Mouse (Mus musculus): ENCODE data around the gene Acot6. TPM values are rescaled to one million over a fixed set of nuclear protein-coding genes. Genes with fewer than 3 reads are reported as not detected.

The Acot6 gene
- total RNA-seq, 2 experiments from 2014 or later: 3.6 to 3.7 TPM

- intact Hi-C loops (cut with DNase I): no loop called here
- no peak for DNase-seq (ENCODE audit: low spot score in 2 of 2)
Observed at GRCm38 (mm10) chr12:84099605-84100004, 849 bp upstream of the Acot6 start.

- intact Hi-C loops (cut with DNase I): no loop called here
- no peak for DNase-seq (ENCODE audit: low spot score in 2 of 2)
Observed at GRCm38 (mm10) chr12:84100071-84100470, 383 bp upstream of the Acot6 start.

GRCm38 (mm10) chr12:84101493-84101845 lies 1.0 kb downstream of the Acot6 start:
- DNase-seq (ENCODE audit: low spot score in 2 of 2): no peak
- intact Hi-C loops (cut with DNase I): no loop called here

GRCm38 (mm10) chr12:84107012-84107411 lies 6.6 kb downstream of the Acot6 start:
- DNase-seq (ENCODE audit: low spot score in 2 of 2): no peak
- intact Hi-C loops (cut with DNase I): no loop called here

DNA sequence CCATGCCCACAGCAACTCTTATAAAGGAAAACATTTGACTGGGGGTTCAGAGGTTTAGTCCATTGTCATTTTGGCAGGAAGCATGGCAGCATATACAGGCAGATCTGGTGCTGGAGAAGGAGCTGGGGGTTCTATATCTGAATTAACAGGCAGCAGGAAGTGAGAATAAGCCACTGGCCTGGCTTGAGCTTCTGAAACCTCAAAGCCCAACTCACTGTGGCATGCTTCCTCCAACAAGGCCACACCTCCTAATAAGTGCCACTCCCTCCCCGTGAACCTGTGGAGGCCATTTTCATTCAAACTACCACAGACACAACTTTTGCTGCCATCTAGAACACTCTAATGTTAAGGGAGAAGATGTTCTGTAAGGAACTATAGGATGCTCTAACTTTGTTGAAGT lies 7.2 kb downstream of the Acot6 start:
- intact Hi-C loops (cut with DNase I): no loop called here
- DNase-seq (ENCODE audit: low spot score in 2 of 2): no peak

GRCm38 (mm10) chr12:84109924-84110323 lies 9.5 kb downstream of the Acot6 start:
- DNase-seq (ENCODE audit: low spot score in 2 of 2): no peak
- intact Hi-C loops (cut with DNase I): no loop called here

- intact Hi-C loops (cut with DNase I): no loop called here
- no peak for DNase-seq (ENCODE audit: low spot score in 2 of 2)
Observed at GRCm38 (mm10) chr12:84110814-84111213, 10.4 kb downstream of the Acot6 start.

- intact Hi-C loops (cut with DNase I): no loop called here
- no peak for DNase-seq (ENCODE audit: low spot score in 2 of 2)
Observed at GRCm38 (mm10) chr12:84113676-84114075, 13.2 kb downstream of the Acot6 start.

DNA sequence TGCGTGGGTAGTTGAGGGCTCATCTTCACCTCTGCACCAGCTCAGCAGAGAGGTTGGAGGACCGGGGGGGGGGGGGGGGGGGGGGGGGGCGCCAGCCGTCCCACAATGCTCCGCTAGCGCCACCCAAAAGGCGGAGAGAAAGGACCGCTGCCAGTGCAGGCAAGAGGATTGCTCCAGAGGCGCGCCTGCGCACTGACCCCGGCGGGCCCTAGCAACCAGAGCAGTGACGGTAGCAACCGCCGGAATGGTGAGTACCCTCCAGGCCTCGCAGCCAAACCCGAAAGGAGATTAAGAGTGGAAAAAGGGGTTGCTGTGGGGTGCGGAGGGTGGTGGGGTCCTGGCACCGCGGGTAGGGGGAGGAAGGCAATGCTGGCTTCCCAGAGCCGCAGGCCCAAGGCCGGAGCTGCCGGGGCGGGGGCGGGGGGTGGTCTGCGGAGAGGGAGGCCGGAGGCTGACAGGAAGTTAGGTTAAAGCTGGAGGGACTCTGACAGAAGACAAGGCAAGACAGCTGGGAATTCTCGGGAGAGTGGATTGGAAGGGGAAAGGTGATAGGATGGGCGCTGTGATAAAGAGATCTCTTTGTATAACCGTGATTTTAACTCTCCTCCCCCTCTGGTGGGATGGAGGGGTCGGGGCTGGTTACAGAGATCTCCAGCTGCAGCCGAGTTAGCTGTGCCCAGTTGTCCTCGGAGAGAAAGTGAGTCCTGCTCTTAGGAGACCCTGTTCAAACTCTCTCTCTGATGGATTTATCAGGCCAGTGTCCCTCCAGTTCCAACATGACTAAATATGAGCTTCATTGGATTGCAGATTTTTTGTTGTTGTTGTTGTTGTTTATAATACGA lies 13.9 kb downstream of the Acot6 start, which contains the start of gene Dnal1:
Dnal1 (plus strand) TSS at position 214 of the 842 bp plus-strand sequence.
- intact Hi-C loops (cut with DNase I): no loop called here
- peak; percentile 85 to 87 for DNase-seq (ENCODE audit: low spot score in 2 of 2)

DNA sequence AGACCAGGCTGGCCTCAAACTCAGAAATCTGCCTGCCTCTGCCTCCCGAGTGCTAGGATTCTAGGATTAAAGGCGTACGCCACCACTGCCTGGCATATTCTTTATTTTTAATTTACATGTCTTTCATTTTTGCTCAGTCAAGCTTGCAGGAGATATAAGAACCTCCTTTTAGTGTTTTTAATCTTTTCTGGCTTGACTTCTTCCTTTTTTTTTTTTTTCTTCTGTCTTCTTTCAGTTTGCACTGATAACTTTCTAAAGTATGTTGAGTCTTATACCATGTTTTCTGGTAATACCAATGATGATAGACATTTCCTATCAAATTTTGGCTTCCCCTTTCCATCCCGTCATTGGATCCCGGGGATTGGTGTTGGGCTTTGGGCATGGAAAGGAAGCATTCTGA lies 19.1 kb downstream of the Acot6 start:
- intact Hi-C loops (cut with DNase I): no loop called here
- DNase-seq (ENCODE audit: low spot score in 2 of 2): no peak

GRCm38 (mm10) chr12:84125892-84126291 lies 25.4 kb downstream of the Acot6 start:
- intact Hi-C loops (cut with DNase I): no loop called here

DNA sequence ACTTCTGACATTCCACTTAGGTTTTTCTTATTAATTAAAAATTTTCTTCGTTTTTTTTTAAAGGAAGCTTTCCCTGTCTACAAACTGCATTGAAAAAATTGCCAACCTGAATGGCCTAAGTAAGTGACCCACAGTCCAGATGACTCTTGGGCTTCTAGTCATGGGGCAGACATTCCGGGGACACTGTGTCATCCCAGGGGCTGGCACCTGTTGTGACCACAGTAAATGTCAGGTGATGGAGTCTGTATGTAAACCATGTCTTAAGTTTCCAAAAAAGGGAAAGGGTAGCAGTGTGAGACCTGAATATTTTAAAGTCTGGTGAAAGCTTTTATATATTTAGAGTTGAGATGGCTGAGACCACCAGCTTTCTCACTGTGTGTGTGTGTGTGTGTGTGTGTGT lies 26.4 kb downstream of the Acot6 start:
- intact Hi-C loops (cut with DNase I): no loop called here
- no peak for DNase-seq (ENCODE audit: low spot score in 2 of 2)

More at GRCm38 (mm10) chr12:84125892-84126291, 25.4 kb downstream of the Acot6 start:
- no peak for DNase-seq (ENCODE audit: low spot score in 2 of 2)

DNA sequence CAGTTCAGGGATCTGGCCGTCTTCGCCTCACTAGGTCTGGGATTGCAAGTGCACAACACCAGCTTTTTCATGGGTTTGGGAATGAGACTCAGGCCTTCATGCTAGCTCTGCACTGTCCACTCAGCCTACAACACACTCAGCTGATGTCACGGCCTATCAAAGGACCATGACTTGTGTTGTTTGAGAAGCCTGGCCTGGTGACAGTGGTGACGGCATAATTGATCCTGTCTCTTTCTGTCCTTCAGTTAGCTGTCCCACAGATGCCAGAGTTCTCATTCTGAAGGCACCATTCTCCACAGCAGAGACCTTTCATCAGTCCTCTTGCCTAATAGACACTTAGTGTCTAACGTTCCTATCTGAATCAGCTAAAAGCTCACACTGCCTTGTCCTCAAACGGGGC lies 28.1 kb downstream of the Acot6 start:
- DNase-seq (ENCODE audit: low spot score in 2 of 2): no peak
- intact Hi-C loops (cut with DNase I): no loop called here

DNA sequence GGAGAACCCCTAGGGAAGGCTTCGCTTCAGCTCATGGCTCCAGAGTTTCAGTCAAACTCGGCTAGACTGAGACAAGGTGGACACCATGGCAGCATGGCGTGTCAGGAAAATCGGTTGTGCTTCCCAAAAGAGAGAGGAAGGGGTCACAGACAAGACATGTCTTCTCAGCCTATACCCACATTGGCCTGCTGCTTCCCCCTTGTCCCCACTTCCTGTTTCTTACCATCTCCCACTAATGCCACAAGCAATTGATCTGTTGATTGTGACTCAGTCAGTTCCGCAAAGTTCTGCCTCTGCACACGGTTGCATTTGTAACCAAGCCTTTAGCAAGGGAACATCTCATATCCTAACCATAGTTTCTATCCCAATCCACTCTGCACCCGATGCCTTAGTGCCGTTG lies 29.5 kb downstream of the Acot6 start:
- no peak for DNase-seq (ENCODE audit: low spot score in 2 of 2)
- intact Hi-C loops (cut with DNase I): no loop called here

DNA sequence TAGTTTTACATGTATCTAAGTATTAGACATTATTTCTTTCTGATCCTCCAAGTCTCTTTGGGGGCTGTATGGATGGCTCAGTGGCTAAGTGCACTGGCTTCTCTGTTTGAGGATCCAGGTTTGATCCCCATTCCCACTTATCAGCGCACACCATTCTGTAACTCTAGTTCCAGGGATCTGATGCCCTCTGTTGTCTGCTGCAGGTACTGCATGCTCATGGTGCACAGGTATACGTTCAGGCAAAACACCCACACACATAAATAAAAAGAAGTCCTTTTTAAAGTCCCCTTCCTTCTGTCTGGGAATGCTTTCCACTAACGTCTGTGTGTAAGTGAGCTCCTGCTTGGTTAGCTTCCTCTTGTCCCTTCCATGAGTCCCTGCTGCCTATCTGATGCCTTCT lies 31.8 kb downstream of the Acot6 start:
- intact Hi-C loops (cut with DNase I): no loop called here
- DNase-seq (ENCODE audit: low spot score in 2 of 2): no peak

DNA sequence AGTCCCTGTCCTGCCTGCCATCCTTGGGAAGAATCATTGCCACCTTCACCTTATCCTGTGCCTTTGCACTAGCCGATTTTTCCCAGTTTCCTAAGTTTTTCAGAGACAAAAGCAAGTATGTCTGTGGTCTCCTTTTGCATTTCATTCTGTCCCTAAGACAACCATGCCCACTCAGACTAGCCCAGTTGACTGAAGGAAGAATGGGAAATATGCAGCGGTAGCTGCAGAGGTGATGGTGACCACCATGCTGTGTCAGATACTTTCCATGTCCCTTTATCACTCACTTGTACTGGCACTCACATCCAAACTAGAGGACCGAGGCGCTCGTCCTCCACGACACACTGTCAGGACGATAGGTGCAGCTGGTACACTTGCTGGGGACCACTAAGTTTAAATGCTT lies 36.7 kb downstream of the Acot6 start:
- DNase-seq (ENCODE audit: low spot score in 2 of 2): no peak
- intact Hi-C loops (cut with DNase I): no loop called here

DNA sequence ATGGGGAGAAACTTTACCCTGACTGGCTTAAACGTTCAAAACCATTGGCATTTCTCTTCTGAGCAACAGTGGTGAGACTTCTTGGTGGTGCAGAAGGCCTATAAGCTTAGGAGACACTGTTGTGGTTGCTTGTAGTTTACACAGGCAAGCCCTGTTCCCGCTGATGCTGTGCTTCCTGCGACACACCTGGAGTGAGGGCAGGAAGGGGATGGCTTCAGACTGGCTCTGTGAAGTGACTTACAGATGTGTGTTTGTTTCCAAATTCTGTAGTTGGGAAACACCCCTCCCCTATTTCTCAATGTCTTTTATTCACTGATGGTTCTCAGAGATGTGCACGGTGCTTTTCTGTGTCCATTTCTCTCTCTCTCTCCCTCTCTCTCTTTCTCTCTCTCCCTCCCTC lies 39.7 kb downstream of the Acot6 start:
- intact Hi-C loops (cut with DNase I): no loop called here
- DNase-seq (ENCODE audit: low spot score in 2 of 2): no peak

GRCm38 (mm10) chr12:84141271-84141670 lies 40.8 kb downstream of the Acot6 start:
- DNase-seq (ENCODE audit: low spot score in 2 of 2): no peak
- intact Hi-C loops (cut with DNase I): no loop called here

GRCm38 (mm10) chr12:84142281-84143050 lies 42.0 kb downstream of the Acot6 start:
- no peak for DNase-seq (ENCODE audit: low spot score in 2 of 2)
- intact Hi-C loops (cut with DNase I): no loop called here

- peak; percentile 77 to 86 for DNase-seq (ENCODE audit: low spot score in 2 of 2)
- intact Hi-C loops (cut with DNase I): no loop called here
Observed at GRCm38 (mm10) chr12:84147954-84148621, 47.6 kb downstream of the Acot6 start, which contains the start of gene Pnma1. Gene Pnma1 (minus strand): TSS chr12:84148489.

Data from left cerebral cortex, postnatal 36 days (tissue).